Mouse (Mus musculus) embryonic facial prominence, embryonic 13.5 days (tissue): ENCODE measurements around the gene Prrt3. TPM values are rescaled to one million over a fixed set of nuclear protein-coding genes. Genes with fewer than 3 reads are reported as not detected.
A peak's percentile ranks its signal among the peaks of the same experiment; 100 is the strongest.

Experiments used
- ATAC-seq: fragments of 200-750 bp; cut with Nextera tagmentation; 2 replicates; pipeline ENCODE4 v1.8.0; 2017; ENCODE audit warnings: low read depth; ENCODE audit not compliant: insufficient number of reproducible peaks, insufficient read depth, low FRiP score, low TSS enrichment
- H3K27ac ChIP-seq: fragments of 300-500 bp; sonication (generic); 2 replicates; pipeline ENCODE4 v1.5.1; 2015; ENCODE audit warnings: moderate library complexity, mild to moderate bottlenecking, inconsistent platforms
- H3K27me3 ChIP-seq: fragments of 300-500 bp; sonication (generic); 2 replicates; pipeline ENCODE4 v1.6.1; 2015; ENCODE audit warnings: mild to moderate bottlenecking, inconsistent platforms
- H3K36me3 ChIP-seq: fragments of 300-500 bp; sonication (generic); 2 replicates; pipeline ENCODE4 v1.6.1; 2015; ENCODE audit warnings: mild to moderate bottlenecking, inconsistent platforms
- H3K4me1 ChIP-seq: fragments of 300-500 bp; sonication (generic); 2 replicates; pipeline ENCODE4 v1.6.1; 2015; ENCODE audit warnings: inconsistent platforms
- H3K4me2 ChIP-seq: fragments of 300-500 bp; sonication (generic); 2 replicates; pipeline ENCODE4 v1.6.1; 2015; ENCODE audit warnings: moderate library complexity, mild to moderate bottlenecking, inconsistent platforms
- H3K4me3 ChIP-seq: fragments of 300-500 bp; sonication (generic); 2 replicates; pipeline ENCODE4 v1.5.1; 2015; ENCODE audit warnings: mild to moderate bottlenecking, inconsistent platforms
- H3K9ac ChIP-seq: fragments of 300-500 bp; sonication (generic); 2 replicates; pipeline ENCODE4 v1.6.1; 2015; ENCODE audit warnings: mild to moderate bottlenecking, inconsistent platforms
- H3K9me3 ChIP-seq: fragments of 300-500 bp; sonication (generic); 2 replicates; pipeline ENCODE4 v1.6.1; 2016; ENCODE audit warnings: inconsistent platforms
- WGBS: fragments of 180-500 bp; shearing (Covaris S2); methylation state at CpG from one replicate; pipeline ENCODE4 v1.1.7; 2015; ENCODE audit warnings: mixed read lengths; 5-methylcytosine and 5-hydroxymethylcytosine counted together
- polyA plus RNA-seq: library from polyadenylated mRNA; unstranded; fragments of >200 nt; fragmentation: Nextera tagmentation; extraction: Ambion mirVana; gene quantifications from 2 replicates; pipeline ENCODE4 v1.2.1, GENCODE M21; 2015

Prrt3 gene
- polyA plus RNA-seq, 1 experiment from 2014 or later, result 2.3 TPM

DNA sequence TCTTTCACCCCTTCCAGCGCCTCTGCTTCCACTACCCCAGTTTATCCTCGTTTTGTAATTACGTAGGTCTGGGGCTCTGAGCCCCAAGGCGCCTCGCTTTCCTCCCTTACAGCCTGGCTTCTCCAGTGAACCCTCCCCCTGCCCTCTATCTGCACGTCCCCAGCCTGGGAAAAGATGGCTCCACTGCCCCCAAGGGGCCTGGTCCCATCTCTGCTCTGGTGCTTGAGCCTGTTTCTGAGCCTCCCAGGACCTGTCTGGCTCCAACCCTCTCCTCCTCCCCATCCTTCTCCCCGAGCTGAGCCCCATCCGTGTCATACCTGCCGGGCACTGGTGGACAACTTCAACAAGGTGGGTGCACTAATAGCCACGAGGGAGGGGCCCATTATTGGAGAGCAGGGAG lies 18.0 kb downstream of the Prrt3 start:
- ATAC-seq, result no peak
- H3K36me3 ChIP-seq, result no peaks in the 10 kb centered on the region
- peak overlapping the region; percentile 69 for H3K9ac ChIP-seq
- 15% methylated on average over 10 of the region's 10 CpGs for WGBS
- no peaks in the 10 kb centered on the region for H3K9me3 ChIP-seq
- peak overlapping the region; percentile 39 for H3K4me3 ChIP-seq
- 0 out of 2 replicates have a peak overlapping the region, but pooled peaks have one; percentile 7 for H3K27ac ChIP-seq
- H3K4me2 ChIP-seq, result peak overlapping the region; percentile 74
- H3K27me3 ChIP-seq, result peaks cover 48% of the 10 kb centered on the region
- H3K4me1 ChIP-seq, result peaks cover 35% of the 10 kb centered on the region

- ATAC-seq, result peak; percentile 76
- Histone ChIP-seq H3K27ac (0 out of 2 replicates have a peak within 1 kb of the TSS, but pooled peaks have one; percentile 7), H3K9me3 (no peaks in the 10 kb centered on the region), H3K4me3 (peak within 1 kb of the TSS; percentile 39), H3K27me3 (peaks cover 52% of the 10 kb centered on the region), H3K4me2 (peak within 1 kb of the TSS; percentile 74), H3K36me3 (no peaks in the 10 kb centered on the region), H3K9ac (peak within 1 kb of the TSS; percentile 69), H3K4me1 (peaks cover 35% of the 10 kb centered on the region)
- WGBS, result under 1% methylated on average over 26 of the region's 26 CpGs
Observed at GRCm38 (mm10) chr6:113483100-113483615, 18.6 kb downstream of the Prrt3 start, which contains the start of gene Creld1. TSS of gene Creld1 (plus strand) at chr6:113483297.

DNA sequence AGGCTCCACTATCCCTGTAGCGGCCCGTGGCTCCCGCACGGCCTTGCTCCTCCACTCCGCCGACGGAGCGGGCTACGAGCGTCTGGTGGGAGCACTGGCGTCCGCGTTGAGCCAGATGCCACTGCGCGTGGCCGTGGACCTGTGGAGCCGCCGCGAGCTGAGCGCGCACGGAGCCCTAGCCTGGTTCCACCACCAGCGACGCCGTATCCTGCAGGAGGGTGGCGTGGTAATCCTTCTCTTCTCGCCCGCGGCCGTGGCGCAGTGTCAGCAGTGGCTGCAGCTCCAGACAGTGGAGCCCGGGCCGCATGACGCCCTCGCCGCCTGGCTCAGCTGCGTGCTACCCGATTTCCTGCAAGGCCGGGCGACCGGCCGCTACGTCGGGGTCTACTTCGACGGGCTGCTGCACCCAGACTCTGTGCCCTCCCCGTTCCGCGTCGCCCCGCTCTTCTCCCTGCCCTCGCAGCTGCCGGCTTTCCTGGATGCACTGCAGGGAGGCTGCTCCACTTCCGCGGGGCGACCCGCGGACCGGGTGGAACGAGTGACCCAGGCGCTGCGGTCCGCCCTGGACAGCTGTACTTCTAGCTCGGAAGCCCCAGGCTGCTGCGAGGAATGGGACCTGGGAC lies 19.1 kb downstream of the Prrt3 start:
- Histone ChIP-seq H3K4me3 (peak overlapping the region; percentile 39), H3K27ac (no peak overlapping the region), H3K9me3 (no peaks in the 10 kb centered on the region), H3K4me2 (peak overlapping the region; percentile 74), H3K9ac (peak overlapping the region; percentile 49; the same call in 1 of the 2 replicates), H3K36me3 (no peaks in the 10 kb centered on the region), H3K27me3 (peaks cover 52% of the 10 kb centered on the region), H3K4me1 (peaks cover 30% of the 10 kb centered on the region)
- 3% methylated on average over 65 of the region's 65 CpGs for WGBS
- ATAC-seq, result no peak; the same call in 1 of the 2 replicates

DNA sequence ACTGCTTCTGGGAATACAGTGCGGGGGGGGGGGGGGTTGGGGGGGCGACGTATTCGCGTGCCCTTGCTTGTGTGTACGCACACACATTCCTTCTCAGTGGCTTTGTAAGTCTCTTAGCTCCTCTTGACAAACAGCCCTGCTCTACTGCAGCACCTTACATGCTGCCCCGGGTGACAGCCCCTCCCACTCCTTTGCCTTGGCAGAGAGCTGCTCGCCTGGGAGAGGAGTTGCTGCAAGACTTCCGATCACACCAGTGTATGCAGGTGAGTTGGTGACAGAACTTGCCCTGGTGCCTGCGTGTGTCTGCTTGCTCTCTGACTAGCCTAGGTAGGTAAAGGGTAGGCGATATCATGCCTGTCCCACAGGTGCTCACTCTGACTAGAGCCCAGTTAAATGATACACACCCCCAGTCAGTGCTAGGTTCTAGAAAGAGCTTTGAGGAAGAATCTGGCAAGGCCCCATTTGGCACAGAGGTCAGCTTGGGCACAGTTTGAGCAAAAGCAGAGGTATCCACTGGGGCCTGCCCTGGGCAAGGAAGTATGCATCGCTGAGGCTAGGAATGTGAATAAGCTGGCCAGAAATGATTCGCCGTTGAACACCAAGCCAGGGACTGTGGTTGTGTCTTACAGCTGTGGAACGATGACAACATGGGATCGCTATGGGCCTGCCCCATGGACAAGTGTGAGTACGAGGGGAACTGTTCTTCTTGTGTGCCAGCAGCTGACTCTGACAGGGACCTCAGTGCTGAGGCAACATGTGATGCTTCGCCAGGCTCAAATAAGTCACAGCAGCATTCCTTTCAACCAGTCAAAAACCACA lies 21.0 kb downstream of the Prrt3 start:
- Histone ChIP-seq H3K9me3 (no peaks in the 10 kb centered on the region), H3K27me3 (peaks cover 60% of the 10 kb centered on the region), H3K9ac (no peak overlapping the region), H3K4me1 (peaks cover 19% of the 10 kb centered on the region; the same call in 1 of the 2 replicates), H3K27ac (no peak overlapping the region; the same call in 1 of the 2 replicates), H3K36me3 (no peaks in the 10 kb centered on the region), H3K4me3 (no peak overlapping the region), H3K4me2 (no peak overlapping the region)
- no peak for ATAC-seq
- WGBS, result 58% methylated on average over 18 of the region's 18 CpGs

GRCm38 (mm10) chr6:113478906-113479305 lies 22.8 kb downstream of the Prrt3 start:
- 76% methylated on average over 10 of the region's 10 CpGs for WGBS
- Histone ChIP-seq H3K4me2 (no peak overlapping the region), H3K9ac (no peak overlapping the region), H3K27ac (no peak overlapping the region), H3K36me3 (no peaks in the 10 kb centered on the region), H3K4me3 (no peak overlapping the region), H3K27me3 (peaks cover 60% of the 10 kb centered on the region), H3K9me3 (no peaks in the 10 kb centered on the region), H3K4me1 (peaks cover 14% of the 10 kb centered on the region; the same call in 1 of the 2 replicates)
- ATAC-seq, result no peak

DNA sequence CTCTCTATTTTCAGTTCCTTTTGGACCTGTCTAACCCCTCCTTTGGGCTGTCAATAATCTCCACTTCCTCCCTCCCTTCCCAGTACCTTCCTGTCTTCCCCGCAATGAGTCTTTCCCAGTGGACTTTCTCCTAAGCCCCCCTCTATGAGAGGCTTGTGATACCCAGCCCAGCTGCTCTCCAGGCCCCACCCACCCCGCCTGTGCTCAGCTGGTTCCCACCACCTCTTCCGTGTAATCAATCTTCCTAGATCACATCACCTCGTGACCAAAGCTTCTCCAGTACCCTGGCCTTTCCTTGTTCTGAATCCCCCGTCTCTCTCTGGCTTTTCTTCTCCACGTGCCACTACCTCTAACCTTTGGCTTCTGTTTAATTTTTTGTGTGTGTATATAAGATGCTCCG lies 24.4 kb downstream of the Prrt3 start:
- Histone ChIP-seq H3K36me3 (no peaks in the 10 kb centered on the region), H3K9me3 (no peaks in the 10 kb centered on the region), H3K27me3 (peaks cover 53% of the 10 kb centered on the region), H3K4me2 (no peak overlapping the region), H3K4me1 (peaks cover 2% of the 10 kb centered on the region; the same call in 1 of the 2 replicates), H3K4me3 (no peak overlapping the region), H3K9ac (no peak overlapping the region), H3K27ac (no peak overlapping the region)
- no peak for ATAC-seq
- 51% methylated on average over 7 of the region's 7 CpGs for WGBS

DNA sequence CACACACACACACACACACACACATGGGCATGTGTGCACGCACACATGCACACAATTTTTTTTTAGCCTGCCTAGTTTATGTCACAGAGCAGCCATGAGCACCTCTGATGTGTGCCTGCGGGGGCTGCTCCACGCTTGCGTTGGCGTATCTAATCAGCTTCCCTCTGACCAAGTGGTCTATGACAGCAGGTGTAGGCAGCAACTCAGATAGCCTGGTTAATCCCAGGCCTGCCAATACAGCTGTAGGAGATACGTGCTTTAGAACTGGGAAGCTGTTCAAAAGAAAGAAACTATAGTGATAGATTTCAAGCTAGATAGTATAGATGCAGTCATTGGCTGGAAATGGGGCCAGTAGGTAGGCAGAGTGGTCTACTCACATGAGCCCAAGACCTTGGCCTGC lies 28.0 kb downstream of the Prrt3 start:
- ATAC-seq, result no peak
- Histone ChIP-seq H3K27me3 (peaks cover 52% of the 10 kb centered on the region), H3K9ac (no peak overlapping the region), H3K36me3 (no peaks in the 10 kb centered on the region), H3K9me3 (no peaks in the 10 kb centered on the region), H3K4me2 (no peak overlapping the region), H3K4me1 (peaks cover 23% of the 10 kb centered on the region), H3K27ac (no peak overlapping the region), H3K4me3 (no peak overlapping the region)
- 70% methylated on average over 6 of the region's 6 CpGs for WGBS

- no peak for ATAC-seq
- Histone ChIP-seq H3K4me1 (peaks cover 25% of the 10 kb centered on the region), H3K9ac (no peak overlapping the region), H3K27ac (no peak overlapping the region), H3K4me3 (no peak overlapping the region), H3K4me2 (no peak overlapping the region), H3K9me3 (no peaks in the 10 kb centered on the region), H3K36me3 (no peaks in the 10 kb centered on the region), H3K27me3 (peaks cover 51% of the 10 kb centered on the region)
- 76% methylated on average over 2 of the region's 2 CpGs for WGBS
Observed at GRCm38 (mm10) chr6:113473246-113473645, 28.5 kb downstream of the Prrt3 start.

DNA sequence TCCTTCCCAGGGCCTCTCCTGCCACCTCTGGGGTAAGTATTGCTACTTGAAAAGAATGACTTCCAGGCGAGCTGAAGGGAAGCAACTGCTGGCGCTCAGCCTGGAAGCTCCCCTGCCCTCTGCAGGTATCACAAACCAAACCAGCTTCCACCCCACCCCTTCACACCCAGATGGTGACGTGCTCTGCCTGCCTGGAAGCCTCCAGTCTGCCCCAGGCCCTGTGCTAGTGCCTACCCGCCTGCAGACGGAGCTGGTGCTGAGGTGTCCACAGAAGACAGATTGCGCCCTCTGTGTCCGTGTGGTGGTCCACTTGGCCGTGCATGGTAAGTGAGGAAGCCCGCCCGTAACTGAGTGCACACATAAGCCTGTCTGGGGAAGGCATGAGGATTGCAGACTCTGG lies 29.7 kb downstream of the Prrt3 start:
- Histone ChIP-seq H3K4me2 (peak overlapping the region; percentile 53; the same call in 1 of the 2 replicates), H3K9ac (peak overlapping the region; percentile 66; the same call in 1 of the 2 replicates), H3K9me3 (no peaks in the 10 kb centered on the region), H3K36me3 (no peaks in the 10 kb centered on the region), H3K4me3 (no peak overlapping the region), H3K27me3 (peaks cover 51% of the 10 kb centered on the region), H3K4me1 (peaks cover 25% of the 10 kb centered on the region), H3K27ac (no peak overlapping the region)
- 56% methylated on average over 10 of the region's 10 CpGs for WGBS
- ATAC-seq, result no peak

DNA sequence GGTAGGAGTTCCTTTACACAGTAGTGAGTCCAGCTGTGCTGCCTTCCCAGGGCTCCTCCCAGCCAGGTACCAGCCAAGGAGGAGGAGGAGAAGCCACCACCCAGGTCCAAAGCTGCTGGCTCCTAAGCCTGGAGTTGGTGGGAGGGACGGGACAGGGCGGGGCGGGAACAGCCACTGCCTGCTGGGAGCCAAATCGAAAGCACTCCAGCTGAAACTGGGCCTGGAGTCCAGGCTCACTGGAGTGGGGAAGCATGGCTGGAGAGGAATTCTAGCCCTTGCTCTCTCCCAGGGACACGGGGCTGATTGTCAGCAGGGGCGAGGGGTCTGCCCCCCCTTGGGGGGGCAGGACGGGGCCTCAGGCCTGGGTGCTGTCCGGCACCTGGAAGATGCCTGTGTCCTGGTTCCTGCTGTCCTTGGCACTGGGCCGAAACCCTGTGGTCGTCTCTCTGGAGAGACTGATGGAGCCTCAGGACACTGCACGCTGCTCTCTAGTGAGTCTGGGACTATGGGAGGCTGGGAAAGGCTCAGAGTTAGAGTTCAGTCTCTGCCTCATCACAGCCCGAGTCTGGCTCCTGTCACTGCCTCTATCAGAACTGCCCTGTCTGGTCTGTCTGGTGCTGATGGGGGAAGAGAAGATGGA lies 30.3 kb downstream of the Prrt3 start, which contains the start of gene Il17rc:
TSS of gene Il17rc (plus strand) at position 131 of the 640 bp plus-strand sequence.
- Histone ChIP-seq H3K4me3 (peak within 1 kb of the TSS; percentile 24), H3K4me2 (peak within 1 kb of the TSS; percentile 53), H3K9ac (peak within 1 kb of the TSS; percentile 66), H3K27me3 (peaks cover 47% of the 10 kb centered on the region), H3K9me3 (no peaks in the 10 kb centered on the region), H3K4me1 (peaks cover 25% of the 10 kb centered on the region), H3K27ac (no peak within 1 kb of the TSS; the same call in 1 of the 2 replicates), H3K36me3 (no peaks in the 10 kb centered on the region)
- ATAC-seq, result no peak
- 18% methylated on average over 12 of the region's 12 CpGs for whole genome bisulfite sequencing

GRCm38 (mm10) chr6:113469432-113469831 lies 32.3 kb downstream of the Prrt3 start:
- peaks cover 51% of the 10 kb centered on the region for H3K27me3 ChIP-seq
- no peak for ATAC-seq

More at GRCm38 (mm10) chr6:113469432-113469831, 32.3 kb downstream of the Prrt3 start:
- no peak overlapping the region for H3K27ac ChIP-seq
- no peaks in the 10 kb centered on the region for H3K9me3 ChIP-seq
- peak overlapping the region; percentile 43 for H3K4me3 ChIP-seq
- H3K4me1 ChIP-seq, result peaks cover 25% of the 10 kb centered on the region
- peak overlapping the region; percentile 75 for H3K4me2 ChIP-seq
- peak overlapping the region; percentile 68 for H3K9ac ChIP-seq
- no peaks in the 10 kb centered on the region for H3K36me3 ChIP-seq
- under 1% methylated on average over 31 of the region's 31 CpGs for WGBS
